Comparison of ENCODE assay signal across 21 mouse cellular contexts in the genomic region with DNA sequence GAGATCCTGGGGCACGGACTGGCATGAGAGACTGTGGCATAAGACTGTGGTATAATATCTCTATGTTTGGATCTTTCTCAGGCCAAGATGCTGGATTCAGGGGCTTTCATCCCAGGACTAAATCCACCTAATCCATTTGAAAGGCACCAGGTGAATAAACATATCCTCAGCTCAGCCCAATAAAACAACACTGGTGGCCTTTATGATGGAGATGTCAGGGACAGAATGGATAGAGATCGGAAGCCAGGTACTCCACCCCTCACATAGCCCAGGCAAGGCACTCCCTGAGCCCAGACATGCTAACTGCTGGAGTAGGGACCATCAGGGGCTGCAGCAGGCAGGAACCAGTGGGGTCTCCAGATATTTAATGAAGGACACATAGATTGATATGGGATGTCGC.
DNase-seq lines count a peak whose midpoint lies in the region; TF ChIP-seq lines count a peak whose summit lies in the region.
"Had no signal": no experiment of that assay in that cellular context is flagged by ENCODE, and none has a peak within 500 bp of the region (broad histone marks: within the 10 kb centered on the region; RNA-seq: fewer than 3 reads in every experiment).

No protein-coding gene starts in this region.

- no peak overlapping the region for H3K4me3 ChIP-seq in ES-E14 (ENCODE audit: insufficient read depth in 1 of 2, low read depth in 1 of 2, low read length in 2 of 2, poor library complexity in 1 of 2, severe bottlenecking in 1 of 2)
- H3K4me3 ChIP-seq: embryonic facial prominence, embryonic 10.5 days; embryonic facial prominence, embryonic 12.5 days; forebrain, embryonic 13.5 days; forebrain, embryonic 15.5 days had no signal

- H3K4me1 ChIP-seq in ES-E14 (ENCODE audit: control insufficient read depth in 2 of 2, insufficient read depth in 2 of 2, low read length in 2 of 2, poor library complexity in 1 of 2), result peaks cover 0 to 4% of the 10 kb centered on the region in 2 experiments; a peak in 1 of 4 replicates
- H3K4me1 ChIP-seq: embryonic facial prominence, embryonic 10.5 days; embryonic facial prominence, embryonic 12.5 days; forebrain, embryonic 15.5 days had no signal

- H3K9me3 ChIP-seq in ES-E14 (ENCODE audit: control insufficient read depth, insufficient read depth, low read depth, low read length), result no peaks in the 10 kb centered on the region
- H3K9me3 ChIP-seq: embryonic facial prominence, embryonic 10.5 days; embryonic facial prominence, embryonic 12.5 days; forebrain, embryonic 13.5 days; forebrain, embryonic 15.5 days had no signal

- no peaks in the 10 kb centered on the region for H3K36me3 ChIP-seq in ES-E14 (ENCODE audit: control insufficient read depth, insufficient read depth, low read length, poor library complexity, severe bottlenecking)
- H3K36me3 ChIP-seq: embryonic facial prominence, embryonic 10.5 days; embryonic facial prominence, embryonic 12.5 days; forebrain, embryonic 15.5 days had no signal

- peak; percentile 23 for DNase-seq in heart, adult 11 months
- no peak for DNase-seq in heart, adult 9 months (ENCODE audit: low spot score in 2 of 2)
- DNase-seq in ES-E14 (ENCODE audit: low read depth, low spot score), result peak; percentile 25
- peak; percentile 11 for DNase-seq in WW6 (ENCODE audit: low read depth, low spot score)
- no peak for DNase-seq in layer of hippocampus, adult 9-10 months (ENCODE audit: low spot score)
- DNase-seq in left cerebral cortex, adult 9 months (ENCODE audit: low spot score in 2 of 2), result no peak
- no peak for DNase-seq in gastrocnemius, adult 8-10 months (ENCODE audit: low spot score in 2 of 2)
- DNase-seq: adrenal gland, adult 8-10 months; adrenal gland, postnatal 14 days; adrenal gland, postnatal 36 days; B cell, adult 2 months; cerebellum, adult 11 months; cerebellum, adult 18-20 months; cerebellum, adult 8-10 months; cerebellum, postnatal 10 days; cerebellum, postnatal 25 days; forebrain, postnatal 0 days had no signal

- H3K9ac ChIP-seq in ES-E14 (ENCODE audit: insufficient read depth, low read depth, low read length, poor library complexity, severe bottlenecking), result no peak overlapping the region
- H3K9ac ChIP-seq: embryonic facial prominence, embryonic 12.5 days; forebrain, embryonic 13.5 days; forebrain, embryonic 15.5 days; forebrain, postnatal 0 days had no signal

- in situ Hi-C loops in ES-E14 (cut with MboI; ENCODE audit: low sequenced_read_pairs in 2 of 2, unreplicated experiment in 2 of 2), result no loop called here

- H3K27ac ChIP-seq in ES-E14 (ENCODE audit: insufficient read depth, low read depth, low read length, poor library complexity, severe bottlenecking), result no peak overlapping the region
- H3K27ac ChIP-seq: embryonic facial prominence, embryonic 10.5 days; embryonic facial prominence, embryonic 12.5 days; forebrain, embryonic 13.5 days; forebrain, embryonic 15.5 days had no signal

TF ChIP-seq in ES-E14, 5 proteins besides CTCF, POLR2A, EP300 and RAD21:
- no peak for TF ChIP-seq MAFK (IDR thresholded peaks at IDR 0.05; ENCODE audit: insufficient read depth, low read depth, low read length)
- no peak for TF ChIP-seq HCFC1 (IDR thresholded peaks at IDR 0.05; ENCODE audit: borderline replicate concordance, insufficient read depth, low read length)
- no peak for TF ChIP-seq CHD2 (IDR thresholded peaks at IDR 0.05; ENCODE audit: low read depth, low read length)
- TF ChIP-seq ZNF384 (IDR thresholded peaks at IDR 0.05; ENCODE audit: low read depth, low read length), result no peak
- no peak for TF ChIP-seq ZC3H11A (IDR thresholded peaks at IDR 0.05; ENCODE audit: borderline replicate concordance, low read depth, low read length)

Comparison
In these comparisons a context has a peak if more than half of its experiments do, and no peak if none do; other contexts are left out.
1. DNase-seq: peak in heart, adult 11 months (single experiment), ES-E14 (single experiment) and WW6 (single experiment); none in heart, adult 9 months (0 of 2), layer of hippocampus, adult 9-10 months (single experiment), left cerebral cortex, adult 9 months (0 of 2) and gastrocnemius, adult 8-10 months (0 of 2).